Mouse (Mus musculus) cerebellum, adult (tissue): Measurements from ENCODE around the gene Ywhab.

ENCODE experiments used
- ATAC-seq: cut with Nextera tagmentation; 2 replicates; pipeline ENCODE4 v1.9.2; 2017; ENCODE audit warnings: mild to moderate bottlenecking, moderate library complexity, mixed read lengths; ENCODE audit not compliant: insufficient number of reproducible peaks, low FRiP score, low TSS enrichment

Gene Ywhab

DNA sequence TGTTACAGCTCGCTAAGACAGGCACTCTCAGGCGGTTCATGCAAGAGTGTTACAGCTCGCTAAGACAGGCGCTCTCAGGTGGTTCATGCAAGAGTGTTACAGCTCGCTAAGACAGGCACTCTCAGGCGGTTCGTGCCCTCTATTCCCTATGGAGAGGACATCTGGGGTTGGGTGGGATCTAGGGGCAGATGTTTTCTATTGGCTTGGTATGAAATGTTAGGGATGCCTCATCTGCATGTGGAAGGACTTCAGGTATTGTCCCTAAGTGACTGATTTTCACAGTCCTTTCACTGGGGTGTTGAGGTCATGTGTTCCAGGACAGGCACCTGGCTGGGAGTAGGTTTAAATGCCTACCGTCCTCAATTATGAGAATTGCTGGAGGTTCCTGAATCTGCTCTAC lies 12.8 kb downstream of the Ywhab start:
- no peak for ATAC-seq

GRCm38 (mm10) chr2:164007987-164008545 lies 13.3 kb downstream of the Ywhab start:
- ATAC-seq = no peak

GRCm38 (mm10) chr2:164009227-164009626 lies 14.5 kb downstream of the Ywhab start:
- ATAC-seq = no peak

DNA sequence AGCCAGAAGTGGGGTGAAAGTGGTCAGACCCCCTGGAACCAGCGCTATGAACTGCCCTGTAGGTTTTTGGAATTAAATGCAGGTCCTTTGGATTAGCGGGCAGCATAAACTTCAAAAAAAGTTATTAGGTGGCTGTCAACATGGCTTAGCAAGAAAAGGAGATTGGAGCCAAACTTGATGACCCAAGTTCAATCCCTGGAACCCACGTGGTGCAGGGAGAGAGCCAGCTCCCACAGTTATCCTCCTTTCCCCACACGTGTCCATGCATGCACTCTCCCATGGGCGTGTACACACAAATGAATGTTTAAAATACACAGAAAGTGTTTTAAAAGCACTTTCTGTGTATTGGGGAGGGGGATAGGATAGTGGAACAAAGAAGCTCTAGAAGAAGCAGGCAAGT lies 15.7 kb downstream of the Ywhab start:
- ATAC-seq = no peak

- no peak for ATAC-seq
These were observed 16.2 kb downstream of the Ywhab start for GRCm38 (mm10) chr2:164010944-164011343.

- no peak for ATAC-seq
These were observed 20.5 kb downstream of the Ywhab start for GRCm38 (mm10) chr2:164015304-164015703.

GRCm38 (mm10) chr2:164018910-164019309 lies 24.1 kb downstream of the Ywhab start:
- no peak for ATAC-seq

GRCm38 (mm10) chr2:164019943-164020342 lies 25.2 kb downstream of the Ywhab start:
- ATAC-seq = no peak

- ATAC-seq = no peak
These were observed 27.3 kb downstream of the Ywhab start for GRCm38 (mm10) chr2:164022104-164022503.

- no peak for ATAC-seq
These were observed 30.4 kb downstream of the Ywhab start, which contains the start of gene Pabpc1l for GRCm38 (mm10) chr2:164025150-164025549. Pabpc1l (plus strand) TSS chr2:164025450.

GRCm38 (mm10) chr2:164031147-164031546 lies 36.4 kb downstream of the Ywhab start:
- ATAC-seq = no peak

DNA sequence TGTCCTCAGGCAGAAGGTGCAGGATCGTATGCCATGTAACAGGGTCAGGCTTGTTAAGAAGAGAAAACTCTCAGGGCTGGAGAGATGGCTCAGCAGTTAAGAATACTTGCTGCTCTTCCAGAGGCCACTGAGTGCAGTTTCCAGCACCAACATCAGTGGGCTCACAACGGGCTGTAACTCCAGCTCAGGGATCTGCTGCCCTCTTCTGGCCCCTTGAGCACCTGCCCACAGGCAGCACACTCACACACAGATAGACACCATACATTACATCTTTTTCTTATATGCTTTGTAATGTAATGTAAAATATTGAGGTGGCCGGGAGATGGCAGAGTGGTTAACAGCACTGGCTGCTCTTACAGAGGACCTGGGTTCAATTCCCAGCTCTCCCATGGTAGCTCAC lies 38.2 kb downstream of the Ywhab start:
- no peak for ATAC-seq

GRCm38 (mm10) chr2:164036520-164037019 lies 41.8 kb downstream of the Ywhab start:
- no peak for ATAC-seq

DNA sequence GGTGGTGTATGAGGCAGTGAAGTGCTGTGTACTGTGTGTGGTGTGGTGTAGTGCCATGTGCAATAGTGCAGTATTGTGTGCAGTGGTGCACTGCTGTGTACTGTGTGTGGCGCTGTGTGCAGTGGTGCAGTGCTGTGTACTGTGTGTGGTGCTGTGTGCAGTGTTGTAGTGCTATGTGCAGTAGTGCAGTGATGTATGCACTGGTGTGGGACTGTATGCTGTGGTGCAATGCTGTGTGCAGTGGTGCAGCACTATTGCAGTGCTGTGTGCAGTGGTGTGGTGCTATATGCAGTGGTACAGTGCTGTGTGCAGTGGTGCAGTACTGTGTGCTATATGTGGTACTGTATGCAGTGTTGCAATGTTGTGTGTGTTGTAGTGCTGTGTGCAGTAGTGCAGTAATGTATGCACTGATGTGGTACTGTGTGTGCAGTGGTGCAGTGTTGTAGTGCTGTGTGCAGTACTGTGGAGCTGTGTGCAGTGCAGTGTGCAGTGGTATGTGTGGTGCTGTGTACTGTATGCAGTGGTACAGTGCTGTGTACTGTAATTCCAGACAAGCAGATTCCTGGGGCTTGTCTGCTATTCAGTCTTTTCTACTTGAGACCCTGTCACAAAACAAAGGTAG lies 43.8 kb downstream of the Ywhab start:
- no peak for ATAC-seq

- no peak for ATAC-seq
These were observed 46.2 kb downstream of the Ywhab start for GRCm38 (mm10) chr2:164040949-164041348.

DNA sequence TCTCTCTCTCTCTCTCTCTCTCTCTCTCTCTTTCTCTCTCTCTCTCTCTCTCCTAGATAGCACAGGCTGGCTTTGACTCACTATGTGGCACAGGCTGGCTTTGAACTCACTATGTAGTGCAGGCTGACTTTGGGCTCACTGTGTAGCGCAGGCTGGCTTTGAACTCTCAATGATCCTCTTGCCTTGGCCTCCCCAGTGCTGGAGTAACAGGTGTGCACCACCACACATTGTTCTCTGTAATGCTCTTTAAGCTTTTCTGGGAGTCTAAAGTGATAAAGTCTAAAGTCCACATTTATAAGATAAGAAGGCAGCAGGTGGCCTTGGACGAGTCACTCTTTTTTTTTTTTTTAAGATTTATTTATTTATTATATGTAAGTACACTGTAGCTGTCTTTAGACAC lies 46.8 kb downstream of the Ywhab start:
- no peak for ATAC-seq

DNA sequence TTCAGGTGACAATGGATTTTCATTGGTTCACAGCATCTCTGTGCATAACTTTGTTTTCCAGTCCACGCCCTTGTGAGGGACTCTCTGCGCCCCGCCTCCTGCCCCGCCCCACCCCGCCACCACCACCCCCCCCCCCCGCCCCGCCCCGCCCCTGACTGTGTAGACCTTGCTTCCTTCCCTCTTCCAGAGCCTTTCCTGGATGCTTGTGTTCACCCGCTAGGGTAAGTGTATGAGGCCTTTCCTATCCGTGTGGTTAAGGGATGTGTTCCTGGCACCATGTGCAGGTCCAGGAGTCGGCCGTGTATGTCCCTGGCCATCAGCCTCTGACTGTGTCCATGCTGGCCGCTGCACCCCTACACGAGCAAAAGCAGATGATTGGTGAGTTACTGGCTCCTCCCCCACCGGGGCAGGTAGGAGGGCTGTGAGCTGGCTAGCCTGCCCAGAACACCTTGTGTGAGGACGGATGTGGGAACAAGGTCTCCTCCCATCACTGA lies 52.5 kb downstream of the Ywhab start:
- ATAC-seq = peak; percentile 87

DNA sequence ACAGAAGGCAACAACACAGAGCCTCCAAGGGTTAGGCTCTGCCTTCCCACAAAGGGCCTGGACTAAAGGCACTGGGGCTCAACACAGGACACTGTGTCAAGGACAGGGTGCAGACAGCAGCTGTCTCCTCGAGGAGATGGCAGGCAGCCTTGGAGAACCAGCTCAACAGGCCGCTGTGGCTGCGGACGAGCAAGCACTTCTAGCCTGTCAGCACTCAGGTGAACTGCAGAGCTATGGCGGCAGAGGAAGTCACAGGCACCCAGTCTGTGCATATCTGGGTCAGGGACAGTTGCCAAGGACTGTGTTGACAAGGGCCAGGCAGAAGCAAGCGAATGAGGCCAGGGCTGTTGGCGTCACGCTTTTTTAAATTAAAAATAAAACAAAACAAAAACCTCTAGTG lies 59.0 kb downstream of the Ywhab start:
- peak; percentile 89 for ATAC-seq

- no peak for ATAC-seq
These were observed 59.9 kb downstream of the Ywhab start for GRCm38 (mm10) chr2:164054671-164055070.

DNA sequence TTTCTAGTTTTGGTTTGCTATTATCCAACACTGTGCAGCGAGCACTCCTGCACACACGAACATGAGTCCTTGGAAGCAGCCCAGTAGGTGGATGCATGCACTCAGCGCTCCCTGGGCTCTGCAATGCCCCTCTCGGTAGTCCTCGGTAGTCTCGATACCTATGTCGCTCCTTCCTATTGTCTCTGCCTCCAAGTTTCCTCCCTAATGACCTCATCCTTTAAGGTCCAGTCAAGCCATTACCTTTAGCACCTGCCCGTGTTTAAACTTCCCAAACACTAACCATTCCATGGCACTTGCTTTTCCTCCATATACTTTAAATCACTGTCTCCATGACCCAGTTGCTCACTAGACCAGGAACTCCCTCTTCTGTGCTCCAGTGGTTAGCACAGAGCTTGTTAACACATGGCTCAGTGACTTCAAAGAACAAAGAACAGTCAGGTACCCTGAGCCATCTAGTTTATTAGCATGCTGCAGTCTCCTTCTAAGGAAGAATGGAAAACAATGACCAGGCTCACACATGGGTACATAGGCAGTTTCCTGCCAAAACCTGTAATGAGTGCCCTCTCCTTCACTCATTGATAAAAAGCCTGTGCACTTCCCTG lies 65.0 kb downstream of the Ywhab start:
- no peak for ATAC-seq
